ENCODE assay signal across 8 mouse cellular contexts in genomic region chr10:127063913-127064870, GRCm38 (mm10). TPM values are rescaled to one million over a fixed set of nuclear protein-coding genes. Genes with fewer than 3 reads are reported as not detected.
DNase-seq lines count a peak whose midpoint lies in the region; ATAC-seq and TF ChIP-seq lines count a peak whose summit lies in the region.

No protein-coding gene starts in this region.

- peaks cover 22% of the 10 kb centered on the region for H3K36me3 ChIP-seq in liver, adult 2 months (ENCODE audit: control insufficient read depth, insufficient read depth, low read length)
- peaks cover 42% of the 10 kb centered on the region for H3K36me3 ChIP-seq in forebrain, embryonic 12.5 days (replicated peaks)
- H3K36me3 ChIP-seq in liver, embryonic 14.5 days (replicated peaks; ENCODE audit: control insufficient read depth, insufficient read depth, low read depth), result peaks cover 31% of the 10 kb centered on the region

- no peak for ATAC-seq in forebrain, embryonic 12.5 days (ENCODE audit: low FRiP score)
- ATAC-seq in liver, embryonic 14.5 days (ENCODE audit: insufficient read depth), result peak; percentile 1; the same call in 1 of the 2 replicates
- ATAC-seq in frontal cortex, adult (ENCODE audit: low TSS enrichment), result no peak

- peaks cover 8% of the 10 kb centered on the region; the same call in 1 of the 2 replicates for H3K79me2 ChIP-seq in liver, adult 2 months (ENCODE audit: control insufficient read depth, insufficient read depth, low read length)

- no peak for DNase-seq in liver, adult 2 months (ENCODE audit: extremely low read depth, low read depth, low spot score)
- no peak for DNase-seq in liver
- DNase-seq in liver, embryonic 14.5 days (ENCODE audit: low read depth in 3 of 3, low spot score in 3 of 3), result no peak
- no peak for DNase-seq in urinary bladder, adult 18-20 months (ENCODE audit: low spot score in 2 of 2)
- DNase-seq in adrenal gland, adult 18-20 months (ENCODE audit: low spot score in 2 of 2), result no peak

- no peak for TF ChIP-seq POLR2A in liver, adult 2 months (IDR thresholded peaks at IDR 0.05; ENCODE audit: extremely low read depth, insufficient read depth, low read length)
- no peak for TF ChIP-seq POLR2A in bone marrow, adult 2 months (IDR thresholded peaks at IDR 0.05; ENCODE audit: borderline replicate concordance, control insufficient read depth, low read depth, low read length)

- peak overlapping the region; percentile 82 for H3K4me2 ChIP-seq in forebrain, embryonic 12.5 days
- peak overlapping the region; percentile 93 for H3K4me2 ChIP-seq in liver, embryonic 14.5 days (ENCODE audit: low read depth)

- H3K4me3 ChIP-seq in liver, adult 2 months (ENCODE audit: insufficient read depth, low read depth, low read length), result peak overlapping the region; percentile 87
- H3K4me3 ChIP-seq in bone marrow, adult 2 months (replicated peaks; ENCODE audit: control insufficient read depth, low read depth, low read length), result peak overlapping the region; percentile 76
- H3K4me3 ChIP-seq in forebrain, embryonic 12.5 days (replicated peaks), result peak overlapping the region; percentile 76
- peak overlapping the region; percentile 79 to 89 for H3K4me3 ChIP-seq in liver, embryonic 14.5 days (ENCODE audit: insufficient read depth in 1 of 2, low read depth in 2 of 2, low read length in 2 of 2)

- peak overlapping the region; percentile 74 for H3K27ac ChIP-seq in liver, adult 2 months (replicated peaks; ENCODE audit: insufficient read depth, low read depth, low read length)
- peak overlapping the region; percentile 54 for H3K27ac ChIP-seq in bone marrow, adult 2 months (ENCODE audit: control insufficient read depth, insufficient read depth, low read depth, low read length, poor library complexity)
- H3K27ac ChIP-seq in forebrain, embryonic 12.5 days, result peak overlapping the region; percentile 94
- peak overlapping the region; percentile 52 for H3K27ac ChIP-seq in liver, embryonic 14.5 days

- H3K9ac ChIP-seq in liver, adult 2 months (ENCODE audit: low read depth, low read length), result peak overlapping the region; percentile 87
- peak overlapping the region; percentile 99 for H3K9ac ChIP-seq in forebrain, embryonic 12.5 days
- H3K9ac ChIP-seq in liver, embryonic 14.5 days (replicated peaks), result peak overlapping the region; percentile 77

- no peak for TF ChIP-seq EP300 in liver, embryonic 14.5 days (IDR thresholded peaks at IDR 0.05; ENCODE audit: low read depth)

- no peak for TF ChIP-seq CTCF in liver, adult 2 months (IDR thresholded peaks at IDR 0.05; ENCODE audit: low read depth, low read length)
- no peak for TF ChIP-seq CTCF in bone marrow, adult 2 months (IDR thresholded peaks at IDR 0.05; ENCODE audit: control insufficient read depth, insufficient read depth, low read length)
- no peak for TF ChIP-seq CTCF in liver, embryonic 14.5 days (IDR thresholded peaks at IDR 0.05; ENCODE audit: low read depth)

- H3K9me3 ChIP-seq in forebrain, embryonic 12.5 days, result no peaks in the 10 kb centered on the region
- no peaks in the 10 kb centered on the region for H3K9me3 ChIP-seq in liver, embryonic 14.5 days (ENCODE audit: control insufficient read depth, low read length)

- 10% methylated on average over 37 of the region's 37 CpGs for WGBS in liver, adult 2 months
- 8% methylated on average over 37 of the region's 37 CpGs for WGBS in bone marrow, adult 2 months
- 13% methylated on average over 37 of the region's 37 CpGs for WGBS in forebrain, embryonic 12.5 days
- 12% methylated on average over 37 of the region's 37 CpGs for WGBS in liver, embryonic 14.5 days (ENCODE audit: insufficient replicate concordance)

- no peaks in the 10 kb centered on the region for H3K27me3 ChIP-seq in liver, adult 2 months (ENCODE audit: control insufficient read depth, insufficient read depth, low read length)
- H3K27me3 ChIP-seq in forebrain, embryonic 12.5 days, result no peaks in the 10 kb centered on the region
- H3K27me3 ChIP-seq in liver, embryonic 14.5 days (ENCODE audit: control insufficient read depth, insufficient read depth, low read length), result peaks cover 35% of the 10 kb centered on the region

- peaks cover 15% of the 10 kb centered on the region for H3K4me1 ChIP-seq in liver, adult 2 months (ENCODE audit: control insufficient read depth, insufficient read depth, low read length)
- H3K4me1 ChIP-seq in bone marrow, adult 2 months (ENCODE audit: control insufficient read depth, insufficient read depth, low read length), result no peaks in the 10 kb centered on the region; the same call in 1 of the 2 replicates
- H3K4me1 ChIP-seq in forebrain, embryonic 12.5 days, result peaks cover 57% of the 10 kb centered on the region
- H3K4me1 ChIP-seq in liver, embryonic 14.5 days (replicated peaks; ENCODE audit: control insufficient read depth in 2 of 2, insufficient read depth in 2 of 2, low read length in 1 of 2), result peaks cover 8 to 22% of the 10 kb centered on the region in 2 experiments; a peak in 3 of 4 replicates

RNA-seq across cellular contexts. Expression of gene Cdk4, which starts 0.9 kb away (rescaled TPM):
- total RNA-seq in liver, adult 2 months (2014; rRNA removed), result 37.9 and 41.3 TPM in 2 replicates
- 54.3 and 58.7 TPM in 2 replicates for polyA plus RNA-seq in liver, adult 2 months (2012; rRNA removed)
- polyA plus RNA-seq in bone marrow, adult 2 months (2011; ENCODE audit: insufficient read depth, insufficient read length, low replicate concordance, missing spikeins), result 127 and 148 TPM in 2 replicates
- 2,431 and 2,450 TPM in 2 replicates for polyA plus RNA-seq in forebrain, embryonic 12.5 days (2016; fragmentation: Nextera tagmentation; extraction: Ambion mirVana)
- polyA plus RNA-seq in liver, embryonic 14.5 days (2012; rRNA removed), result 175 and 221 TPM in 2 replicates
- 519 and 576 TPM in 2 replicates for polyA plus RNA-seq in liver, embryonic 14.5 days (2014; fragmentation: Nextera tagmentation; extraction: Ambion mirVana)
- 100 to 1,000 TPM; 138 to 172 TPM for total RNA-seq in adrenal gland, adult 18-20 months (2021)

RNA-seq across cellular contexts. Expression of gene March9, which starts 4.2 kb away (rescaled TPM):
- 0.09 and 0.34 TPM in 2 replicates for total RNA-seq in liver, adult 2 months (2014; rRNA removed)
- 0.44 and 0.52 TPM in 2 replicates for polyA plus RNA-seq in liver, adult 2 months (2012; rRNA removed)
- 1.6 TPM in 1 of 2 replicates, not detected in the other for polyA plus RNA-seq in bone marrow, adult 2 months (2011; ENCODE audit: insufficient read depth, insufficient read length, low replicate concordance, missing spikeins)
- 3.9 and 4.2 TPM in 2 replicates for polyA plus RNA-seq in forebrain, embryonic 12.5 days (2016; fragmentation: Nextera tagmentation; extraction: Ambion mirVana)
- polyA plus RNA-seq in liver, embryonic 14.5 days (2012; rRNA removed), result 0.07 and 0.12 TPM in 2 replicates
- polyA plus RNA-seq in liver, embryonic 14.5 days (2014; fragmentation: Nextera tagmentation; extraction: Ambion mirVana), result not detected in 2 replicates
- total RNA-seq in adrenal gland, adult 18-20 months (2021), result 1 to 10 TPM; 6.3 to 6.8 TPM

RNA-seq across cellular contexts. Expression of gene Tspan31, which starts 5.9 kb away (rescaled TPM):
- total RNA-seq in liver, adult 2 months (2014; rRNA removed), result 269 and 278 TPM in 2 replicates
- 268 and 298 TPM in 2 replicates for polyA plus RNA-seq in liver, adult 2 months (2012; rRNA removed)
- polyA plus RNA-seq in bone marrow, adult 2 months (2011; ENCODE audit: insufficient read depth, insufficient read length, low replicate concordance, missing spikeins), result 15.7 and 22.5 TPM in 2 replicates
- polyA plus RNA-seq in forebrain, embryonic 12.5 days (2016; fragmentation: Nextera tagmentation; extraction: Ambion mirVana), result 139 and 158 TPM in 2 replicates
- polyA plus RNA-seq in liver, embryonic 14.5 days (2012; rRNA removed), result 35.8 and 41.8 TPM in 2 replicates
- 18.9 and 23.8 TPM in 2 replicates for polyA plus RNA-seq in liver, embryonic 14.5 days (2014; fragmentation: Nextera tagmentation; extraction: Ambion mirVana)
- total RNA-seq in adrenal gland, adult 18-20 months (2021), result 100 to 1,000 TPM; 106 to 107 TPM

RNA-seq across cellular contexts. Expression of gene Agap2, which starts 10.9 kb away (rescaled TPM):
- 0.28 and 0.81 TPM in 2 replicates for total RNA-seq in liver, adult 2 months (2014; rRNA removed)
- polyA plus RNA-seq in liver, adult 2 months (2012; rRNA removed), result 0.44 and 0.55 TPM in 2 replicates
- polyA plus RNA-seq in bone marrow, adult 2 months (2011; ENCODE audit: insufficient read depth, insufficient read length, low replicate concordance, missing spikeins), result 11.0 and 27.3 TPM in 2 replicates
- polyA plus RNA-seq in forebrain, embryonic 12.5 days (2016; fragmentation: Nextera tagmentation; extraction: Ambion mirVana), result 0.73 and 1.1 TPM in 2 replicates
- 3.0 and 3.7 TPM in 2 replicates for polyA plus RNA-seq in liver, embryonic 14.5 days (2012; rRNA removed)
- polyA plus RNA-seq in liver, embryonic 14.5 days (2014; fragmentation: Nextera tagmentation; extraction: Ambion mirVana), result 0.57 and 0.59 TPM in 2 replicates
- 1 to 10 TPM; 3.1 to 3.2 TPM for total RNA-seq in adrenal gland, adult 18-20 months (2021)

RNA-seq across cellular contexts. Expression of gene Cyp27b1, which starts 16.1 kb away (rescaled TPM):
- total RNA-seq in liver, adult 2 months (2014; rRNA removed), result not detected in 2 replicates
- polyA plus RNA-seq in liver, adult 2 months (2012; rRNA removed), result 0.05 TPM in 2 replicates
- not detected in 2 replicates for polyA plus RNA-seq in bone marrow, adult 2 months (2011; ENCODE audit: insufficient read depth, insufficient read length, low replicate concordance, missing spikeins)
- polyA plus RNA-seq in forebrain, embryonic 12.5 days (2016; fragmentation: Nextera tagmentation; extraction: Ambion mirVana), result 0.10 and 0.28 TPM in 2 replicates
- polyA plus RNA-seq in liver, embryonic 14.5 days (2012; rRNA removed), result 0.07 and 0.08 TPM in 2 replicates
- not detected in 2 replicates for polyA plus RNA-seq in liver, embryonic 14.5 days (2014; fragmentation: Nextera tagmentation; extraction: Ambion mirVana)
- total RNA-seq in adrenal gland, adult 18-20 months (2021), result under 1 TPM; 0.42 to 0.56 TPM
